Mouse (Mus musculus) midbrain, embryonic 16.5 days (tissue): ENCODE results near the gene Cfap70. TPM values are rescaled to one million over a fixed set of nuclear protein-coding genes. Genes with fewer than 3 reads are reported as not detected.

Experiments used
- ATAC-seq: fragments of 200-750 bp; cut with Nextera tagmentation; 2 replicates; pipeline ENCODE4 v1.8.0; 2017; ENCODE audit warnings: moderate TSS enrichment
- H3K27ac ChIP-seq: fragments of 300-500 bp; sonication (generic); 2 replicates; pipeline ENCODE4 v1.5.1; 2014; ENCODE audit warnings: mild to moderate bottlenecking, low read length, mixed read lengths
- H3K27me3 ChIP-seq: fragments of 300-500 bp; sonication (generic); 2 replicates; pipeline ENCODE4 v1.6.1; 2014; ENCODE audit warnings: low read depth, low read length, mixed read lengths; ENCODE audit not compliant: control insufficient read depth, insufficient read depth
- H3K36me3 ChIP-seq: fragments of 300-500 bp; sonication (generic); 2 replicates; pipeline ENCODE4 v1.6.1; 2014; ENCODE audit warnings: mild to moderate bottlenecking, low read length, moderate library complexity, mixed read lengths; ENCODE audit not compliant: control insufficient read depth, insufficient read depth
- H3K4me1 ChIP-seq: fragments of 300-500 bp; sonication (generic); 2 replicates; pipeline ENCODE4 v1.6.1; 2014; ENCODE audit warnings: mild to moderate bottlenecking, low read length, mixed read lengths; ENCODE audit not compliant: control insufficient read depth, insufficient read depth
- H3K4me2 ChIP-seq: fragments of 300-500 bp; sonication (generic); 2 replicates; pipeline ENCODE4 v1.6.1; 2014; ENCODE audit warnings: mild to moderate bottlenecking, low read length, mixed read lengths
- H3K4me3 ChIP-seq: fragments of 300-500 bp; sonication (generic); 2 replicates; pipeline ENCODE4 v1.5.1; 2014; ENCODE audit warnings: low read depth, mild to moderate bottlenecking, low read length, moderate library complexity, mixed read lengths
- H3K9ac ChIP-seq: fragments of 300-500 bp; sonication (generic); 2 replicates; pipeline ENCODE4 v1.6.1; 2014; ENCODE audit warnings: low read depth, low read length, mixed read lengths
- H3K9me3 ChIP-seq: fragments of 300-500 bp; sonication (generic); replicated peaks from 2 replicates; pipeline ENCODE4 v1.6.1; 2014; ENCODE audit warnings: mild to moderate bottlenecking, low read length, mixed read lengths; ENCODE audit not compliant: control insufficient read depth, poor library complexity, severe bottlenecking
- WGBS: fragments of 180-500 bp; shearing (Covaris S2); extraction: QIAGEN DNeasy Blood & Tissue Kit; methylation state at CpG from one replicate; pipeline ENCODE4 v1.1.7; 2014; 5-methylcytosine and 5-hydroxymethylcytosine counted together
- polyA plus RNA-seq: library from polyadenylated mRNA; unstranded; fragments of >200 nt; fragmentation: Nextera tagmentation; extraction: Ambion mirVana; gene quantifications from 2 replicates; pipeline ENCODE4 v1.2.1, GENCODE M21; 2015

Cfap70 gene
- polyA plus RNA-seq, 1 experiment from 2014 or later, result 1.3 TPM

DNA sequence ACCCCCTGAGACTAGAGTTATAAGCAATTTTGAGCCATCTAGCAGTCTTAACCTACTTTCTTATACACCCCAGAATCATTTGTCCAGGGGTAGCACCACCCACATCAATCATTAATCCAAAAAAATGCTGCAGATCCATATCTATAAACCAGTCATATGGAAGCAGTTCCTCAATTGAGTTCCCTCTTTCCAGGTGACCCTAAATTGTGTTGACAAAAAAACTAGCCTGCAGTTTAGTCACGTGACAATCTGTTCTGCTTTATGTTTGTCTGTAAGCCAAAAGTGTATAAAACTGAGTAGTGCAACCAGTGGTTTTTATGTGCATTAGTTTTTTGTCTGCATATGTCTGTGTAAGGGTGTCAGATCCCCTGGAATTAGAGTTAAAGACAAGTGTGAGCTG is 80.2 kb downstream of the Cfap70 start:
- ATAC-seq, result no peak
- Histone ChIP-seq H3K27ac (no peak overlapping the region), H3K27me3 (no peaks in the 10 kb centered on the region), H3K4me2 (no peak overlapping the region), H3K9me3 (no peaks in the 10 kb centered on the region), H3K9ac (no peak overlapping the region), H3K4me3 (no peak overlapping the region), H3K4me1 (no peaks in the 10 kb centered on the region), H3K36me3 (peaks cover 10% of the 10 kb centered on the region; the same call in 1 of the 2 replicates)
- WGBS, result 96% methylated on average over 1 of the region's 1 CpGs

DNA sequence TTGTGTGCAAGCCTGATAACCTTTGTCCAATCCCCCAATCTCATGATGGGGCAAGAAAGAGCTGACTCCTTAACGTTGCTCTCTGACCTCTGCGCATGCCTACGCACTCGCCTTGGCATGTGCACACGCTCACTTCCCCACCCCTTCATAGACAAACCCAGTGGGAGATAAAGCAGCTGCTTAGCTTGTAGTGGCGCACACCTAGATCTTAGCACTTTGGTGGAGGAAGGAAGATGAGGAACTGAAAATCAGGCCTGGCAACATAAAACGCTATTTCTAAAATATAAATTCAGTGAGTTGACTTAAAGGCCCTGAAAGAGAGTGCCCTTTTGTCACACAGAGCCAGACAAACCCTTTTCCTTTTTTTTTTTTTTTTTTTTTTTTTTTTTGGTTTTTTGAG is 81.2 kb downstream of the Cfap70 start:
- Histone ChIP-seq H3K27me3 (no peaks in the 10 kb centered on the region), H3K4me1 (no peaks in the 10 kb centered on the region), H3K27ac (no peak overlapping the region), H3K4me3 (no peak overlapping the region), H3K36me3 (peaks cover 10% of the 10 kb centered on the region; the same call in 1 of the 2 replicates), H3K4me2 (no peak overlapping the region), H3K9me3 (no peaks in the 10 kb centered on the region), H3K9ac (no peak overlapping the region)
- WGBS, result 87% methylated on average over 7 of the region's 7 CpGs
- ATAC-seq, result no peak

DNA sequence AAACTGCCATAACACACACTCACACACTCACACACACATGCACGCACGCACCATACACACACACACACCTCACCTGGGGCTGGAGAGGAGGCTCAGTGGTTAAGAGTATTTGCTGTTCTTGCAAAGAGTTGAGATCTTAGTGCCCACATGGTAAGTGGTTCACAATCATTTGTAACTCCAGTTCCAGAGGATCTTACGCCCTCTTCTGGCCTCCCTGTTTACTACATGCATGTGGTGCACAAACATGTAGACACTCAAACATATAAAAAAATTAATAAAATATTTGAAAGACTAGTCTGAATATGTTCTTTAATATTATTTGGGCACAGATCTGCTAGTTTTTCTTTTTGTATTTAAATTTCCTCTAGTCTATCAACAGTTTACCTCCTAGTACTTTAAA is 83.8 kb downstream of the Cfap70 start:
- WGBS, result 87% methylated on average over 3 of the region's 3 CpGs
- Histone ChIP-seq H3K9ac (no peak overlapping the region), H3K36me3 (peaks cover 17% of the 10 kb centered on the region), H3K27me3 (no peaks in the 10 kb centered on the region), H3K27ac (no peak overlapping the region), H3K9me3 (no peaks in the 10 kb centered on the region), H3K4me1 (no peaks in the 10 kb centered on the region), H3K4me2 (no peak overlapping the region), H3K4me3 (no peak overlapping the region)
- no peak for ATAC-seq

DNA sequence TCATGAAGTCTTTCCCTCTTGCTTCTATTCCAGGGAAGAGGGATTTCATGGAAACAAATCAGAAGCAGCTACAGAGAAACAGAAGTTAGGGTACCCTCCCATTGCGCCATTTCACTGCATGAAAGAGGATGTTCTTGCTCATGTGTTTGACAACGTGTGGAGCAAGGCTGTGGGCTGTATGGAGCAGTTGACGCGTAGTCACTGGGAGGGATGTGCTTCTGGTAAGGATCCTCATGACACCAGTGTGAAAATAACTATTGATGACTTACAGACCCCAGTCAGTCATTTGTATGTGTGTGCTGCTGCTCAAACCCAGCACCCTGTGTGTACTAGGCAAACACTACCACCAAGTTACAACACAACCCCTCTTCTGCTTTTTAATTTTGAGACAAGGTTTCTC is 88.8 kb downstream of the Cfap70 start:
- 94% methylated on average over 4 of the region's 4 CpGs for WGBS
- Histone ChIP-seq H3K9ac (no peak overlapping the region), H3K4me2 (no peak overlapping the region), H3K4me1 (no peaks in the 10 kb centered on the region), H3K27ac (no peak overlapping the region), H3K36me3 (peaks cover 38% of the 10 kb centered on the region), H3K9me3 (no peaks in the 10 kb centered on the region), H3K27me3 (no peaks in the 10 kb centered on the region), H3K4me3 (no peak overlapping the region)
- no peak for ATAC-seq

DNA sequence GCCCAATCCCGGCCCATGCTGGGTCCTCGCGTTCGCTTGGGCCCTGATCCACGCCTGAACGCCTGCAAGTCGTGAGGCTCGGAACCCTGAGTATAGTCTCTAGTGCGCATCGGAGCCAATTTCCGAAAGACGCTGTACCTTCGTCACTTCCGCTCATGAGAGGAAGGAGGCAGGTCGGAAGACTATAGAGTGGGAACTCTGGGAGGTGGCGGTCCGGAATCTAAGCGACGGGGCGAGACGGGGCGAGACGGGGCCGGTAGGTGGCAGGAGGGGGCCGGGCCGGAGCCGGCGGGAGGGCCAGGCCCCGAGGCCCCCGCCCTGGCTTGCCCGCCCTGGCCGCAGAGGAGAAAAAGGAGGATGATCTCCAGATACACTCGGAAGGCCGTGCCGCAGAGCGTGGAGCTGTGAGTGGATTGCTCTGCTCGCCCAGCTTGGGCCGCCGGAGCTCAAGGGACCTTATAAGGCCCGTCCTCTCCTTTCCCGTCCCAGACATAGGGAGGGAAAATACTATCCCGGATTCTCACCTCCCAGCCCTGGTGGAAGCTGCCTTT is 104.0 kb downstream of the Cfap70 start, which contains the start of the genes Ecd and Fam149b:
TSS of gene Ecd (minus strand) at position 131 of the 551 bp plus-strand sequence.
TSS of gene Fam149b (plus strand) at position 172 of the 551 bp plus-strand sequence.
- ATAC-seq, result peak; percentile 98
- H3K36me3 ChIP-seq, result peaks cover 7% of the 10 kb centered on the region; the same call in 1 of the 2 replicates
- H3K9ac ChIP-seq, result peak within 1 kb of the TSS; percentile 92
- under 1% methylated on average over 42 of the region's 42 CpGs for WGBS
- no peaks in the 10 kb centered on the region for H3K9me3 ChIP-seq
- H3K27ac ChIP-seq, result peak within 1 kb of the TSS; percentile 92
- peak within 1 kb of the TSS; percentile 94 for H3K4me2 ChIP-seq
- peaks cover 21% of the 10 kb centered on the region for H3K4me1 ChIP-seq
- H3K27me3 ChIP-seq, result no peaks in the 10 kb centered on the region
- H3K4me3 ChIP-seq, result peak within 1 kb of the TSS; percentile 90

DNA sequence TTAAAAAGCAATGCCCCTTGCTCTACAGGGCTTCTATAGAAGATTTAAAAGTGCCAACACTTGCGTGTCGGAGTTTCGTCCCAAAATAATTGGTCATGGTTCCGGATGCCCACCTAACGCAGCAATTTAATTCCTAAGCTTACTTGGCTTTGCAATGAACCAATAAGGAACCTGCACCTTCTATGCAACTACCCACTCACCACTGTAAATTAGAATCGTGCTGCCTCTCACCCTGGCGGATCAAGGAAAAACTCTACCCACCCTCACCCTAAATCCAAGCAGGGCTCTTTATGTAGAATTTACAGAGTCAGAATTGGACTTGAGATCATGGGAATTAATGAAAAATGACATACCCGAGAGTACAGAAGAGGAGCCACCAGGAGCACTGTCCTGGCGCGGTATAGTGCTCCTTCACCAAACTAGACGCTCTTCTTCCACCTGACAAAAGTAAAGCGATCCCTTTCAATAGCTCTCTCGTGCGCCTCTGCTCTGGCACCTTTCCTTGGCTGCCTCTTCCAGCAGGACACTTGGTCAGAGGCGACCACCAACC is 104.5 kb downstream of the Cfap70 start:
- ATAC-seq, result peak; percentile 85
- peak overlapping the region; percentile 92 for H3K9ac ChIP-seq
- H3K4me3 ChIP-seq, result peak overlapping the region; percentile 90
- WGBS, result 3% methylated on average over 15 of the region's 15 CpGs
- peaks cover 2% of the 10 kb centered on the region; the same call in 1 of the 2 replicates for H3K36me3 ChIP-seq
- H3K9me3 ChIP-seq, result no peaks in the 10 kb centered on the region
- peaks cover 21% of the 10 kb centered on the region for H3K4me1 ChIP-seq
- peak overlapping the region; percentile 82 for H3K4me2 ChIP-seq
- peak overlapping the region; percentile 92 for H3K27ac ChIP-seq
- H3K27me3 ChIP-seq, result no peaks in the 10 kb centered on the region

DNA sequence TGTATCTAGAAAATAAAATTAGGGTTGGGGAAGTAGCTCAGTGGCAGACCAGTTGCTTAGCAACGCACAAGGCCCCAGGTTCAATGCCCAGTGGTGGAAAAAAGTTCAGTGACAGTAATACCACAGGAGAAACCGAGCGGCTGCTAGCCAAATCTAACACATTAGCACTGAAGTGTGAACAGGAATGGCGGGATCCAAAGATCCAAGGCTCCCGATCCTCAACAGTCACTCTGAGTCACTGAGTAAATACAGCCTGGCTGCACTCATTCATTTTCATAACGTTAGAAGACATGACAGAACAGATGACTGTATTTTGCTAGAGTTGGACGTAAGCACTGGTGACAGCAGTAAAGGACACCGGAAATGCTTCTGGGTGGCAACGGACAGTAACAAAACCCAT is 106.1 kb downstream of the Cfap70 start:
- peaks cover 21% of the 10 kb centered on the region for H3K4me1 ChIP-seq
- H3K9me3 ChIP-seq, result no peaks in the 10 kb centered on the region
- no peak overlapping the region for H3K27ac ChIP-seq
- no peak for ATAC-seq
- H3K27me3 ChIP-seq, result no peaks in the 10 kb centered on the region
- no peak overlapping the region for H3K9ac ChIP-seq
- no peak overlapping the region for H3K4me2 ChIP-seq
- H3K4me3 ChIP-seq, result no peak overlapping the region
- WGBS, result 89% methylated on average over 9 of the region's 9 CpGs
- 0 out of 2 replicates have a peak, but pooled peaks cover 2% of the 10 kb centered on the region for H3K36me3 ChIP-seq

Other genes starting within 250 kb of the Cfap70 start
- not detected in 2 replicates for gene Kcnk16, start 183.0 kb downstream of the Cfap70 start, polyA plus RNA-seq
- gene Nudt13, start 157.5 kb downstream of the Cfap70 start, polyA plus RNA-seq, result 13.9 and 16.3 TPM in 2 replicates
- 47.9 and 49.1 TPM in 2 replicates for gene Ecd, start 104.1 kb downstream of the Cfap70 start, polyA plus RNA-seq
- 40.6 and 45.5 TPM in 2 replicates for gene Fam149b, start 104.1 kb downstream of the Cfap70 start, polyA plus RNA-seq
- 123 and 124 TPM in 2 replicates for gene Dnajc9, start 63.3 kb downstream of the Cfap70 start, polyA plus RNA-seq
- 58.7 and 61.5 TPM in 2 replicates for gene Mrps16, start 58.6 kb downstream of the Cfap70 start, polyA plus RNA-seq
- gene Anxa7, start 27.9 kb upstream of the Cfap70 start, polyA plus RNA-seq, result 13.1 and 16.1 TPM in 2 replicates
- 0.26 and 0.45 TPM in 2 replicates for gene Mss51, start 44.7 kb upstream of the Cfap70 start, polyA plus RNA-seq
- 105 and 107 TPM in 2 replicates for gene Ppp3cb, start 94.3 kb upstream of the Cfap70 start, polyA plus RNA-seq
- 13.8 and 14.2 TPM in 2 replicates for gene Usp54, start 188.8 kb upstream of the Cfap70 start, polyA plus RNA-seq
- 0.19 TPM in 1 of 2 replicates, not detected in the other for gene Myoz1, start 204.3 kb upstream of the Cfap70 start, polyA plus RNA-seq
- gene Synpo2l, start 216.1 kb upstream of the Cfap70 start, polyA plus RNA-seq, result 0.16 and 0.24 TPM in 2 replicates
- 89.9 and 92.9 TPM in 2 replicates for gene Sec24c, start 222.1 kb upstream of the Cfap70 start, polyA plus RNA-seq
- gene Fut11, start 242.7 kb upstream of the Cfap70 start, polyA plus RNA-seq, result 25.5 and 27.2 TPM in 2 replicates